Mouse (Mus musculus) kidney, adult 2 months (tissue): Measurements from ENCODE around the gene Wtip.

ENCODE experiments used
- CTCF ChIP-seq: fragments of 200-500 bp; conservative IDR thresholded peaks from 2 replicates; pipeline ENCODE4 v1.5.1; 2011; ENCODE audit warnings: low read depth, mild to moderate bottlenecking, control low read depth, low read length, moderate library complexity, mixed read lengths; ENCODE audit not compliant: insufficient read depth, insufficient read length
- POLR2A ChIP-seq: fragments of 200-500 bp; IDR thresholded peaks from one replicate; pipeline ENCODE4 v1.6.1; 2011; ENCODE audit warnings: low read depth, low read length, control low read depth

- TF ChIP-seq POLR2A: no peak
- TF ChIP-seq CTCF: no peak
Observed at GRCm38 (mm10) chr7:34094911-34095481, 38.1 kb downstream of the Wtip start, which contains the start of gene Scgb1b30.
